18 mouse cellular contexts compared by ENCODE assay signal in the genomic region with DNA sequence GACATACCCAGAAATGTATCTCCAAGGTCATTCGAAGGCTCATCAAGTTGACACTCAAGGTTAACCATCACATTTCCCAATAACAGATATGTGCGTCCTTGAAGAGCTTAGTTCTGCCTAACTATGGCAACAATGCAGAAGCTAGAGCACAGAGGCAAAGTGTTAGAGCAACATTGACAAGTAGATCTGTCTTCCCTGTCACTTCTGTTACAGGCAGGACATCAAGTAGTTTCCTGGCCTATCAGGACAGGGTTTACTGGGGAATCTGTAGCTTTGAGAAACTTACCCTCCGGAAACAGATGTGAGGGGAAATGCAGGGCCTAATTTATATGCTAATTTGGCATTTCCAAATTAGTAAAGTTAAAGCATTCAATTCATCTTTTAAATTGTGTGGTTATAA.
"Had no signal": no experiment of that assay in that cellular context is flagged by ENCODE, and none has a peak within 500 bp of the region (broad histone marks: within the 10 kb centered on the region; RNA-seq: fewer than 3 reads in every experiment).

No protein-coding gene starts in this region.

- ATAC-seq: hindbrain, embryonic 16.5 days; inflammation-experienced regulatory T-cells, adult 6 months; intestine, embryonic 15.5 days; intestine, postnatal 0 days had no signal

- DNase-seq: gastrocnemius, adult 2 months; gastrocnemius, postnatal 10 days; gastrocnemius, postnatal 25 days; heart, adult 11 months; heart, adult 2 months; heart, postnatal 14 days; heart, postnatal 36 days; kidney, adult 18-20 months; kidney, postnatal 10 days; kidney, postnatal 25 days; kidney, postnatal 4 days; layer of hippocampus, adult 9-11 months; layer of hippocampus, postnatal 36 days; liver had no signal
